Mouse (Mus musculus) cerebellum, adult 11-12 months (tissue): ENCODE results near the gene Plac1.

Experiments
- DNase-seq: peaks from one replicate; pipeline ENCODE4 v3.0.0; 2022

Gene Plac1

GRCm38 (mm10) chrX:53099951-53100350 is 140.0 kb downstream of the Plac1 start:
- DNase-seq, result no peak

GRCm38 (mm10) chrX:53099266-53099665 is 140.6 kb downstream of the Plac1 start:
- no peak for DNase-seq

GRCm38 (mm10) chrX:53098293-53098692 is 141.6 kb downstream of the Plac1 start:
- no peak for DNase-seq

- DNase-seq, result no peak
Observed at GRCm38 (mm10) chrX:53097786-53098185, 142.1 kb downstream of the Plac1 start.

GRCm38 (mm10) chrX:53093381-53093780 is 146.5 kb downstream of the Plac1 start:
- no peak for DNase-seq

- DNase-seq, result no peak
Observed at GRCm38 (mm10) chrX:53088663-53089292, 151.1 kb downstream of the Plac1 start.

- no peak for DNase-seq
Observed at GRCm38 (mm10) chrX:53087202-53087601, 152.7 kb downstream of the Plac1 start.

- DNase-seq, result no peak
Observed at GRCm38 (mm10) chrX:53085559-53085958, 154.4 kb downstream of the Plac1 start.

- no peak for DNase-seq
Observed at GRCm38 (mm10) chrX:53064406-53064805, 175.5 kb downstream of the Plac1 start.

GRCm38 (mm10) chrX:53059426-53060007 is 180.4 kb downstream of the Plac1 start:
- no peak for DNase-seq

GRCm38 (mm10) chrX:53058459-53059280 is 181.2 kb downstream of the Plac1 start:
- DNase-seq, result no peak

- DNase-seq, result no peak
Observed at GRCm38 (mm10) chrX:53057760-53058090, 182.2 kb downstream of the Plac1 start.

- peak; percentile 18 for DNase-seq
Observed at GRCm38 (mm10) chrX:53057054-53057759, 182.7 kb downstream of the Plac1 start.

GRCm38 (mm10) chrX:53056627-53057026 is 183.3 kb downstream of the Plac1 start:
- DNase-seq, result peak; percentile 3

- no peak for DNase-seq
Observed at GRCm38 (mm10) chrX:53055771-53056170, 184.1 kb downstream of the Plac1 start.

- no peak for DNase-seq
Observed at GRCm38 (mm10) chrX:53053885-53054284, 186.0 kb downstream of the Plac1 start.

- DNase-seq, result no peak
Observed at GRCm38 (mm10) chrX:53052652-53053500, 187.0 kb downstream of the Plac1 start.

- DNase-seq, result no peak
Observed at GRCm38 (mm10) chrX:53050353-53050752, 189.6 kb downstream of the Plac1 start.

- DNase-seq, result no peak
Observed at GRCm38 (mm10) chrX:53049196-53049595, 190.7 kb downstream of the Plac1 start.

- DNase-seq, result no peak
Observed at GRCm38 (mm10) chrX:53046911-53047310, 193.0 kb downstream of the Plac1 start.

GRCm38 (mm10) chrX:53046033-53046432 is 193.9 kb downstream of the Plac1 start:
- DNase-seq, result no peak

- DNase-seq, result no peak
Observed at GRCm38 (mm10) chrX:53045187-53045903, 194.6 kb downstream of the Plac1 start.
